Mouse (Mus musculus): ENCODE data around the gene Slc22a29.
"Not testable (repeated sequence)": the region's sequence is repeated elsewhere in the genome, so short reads cannot be mapped to it uniquely, and the experiment has no call there.

Slc22a29 gene

GRCm38 (mm10) chr19:8218800-8219199, at the start of gene Slc22a29:
Gene Slc22a29, minus strand, starts transcription at chr19:8218900.
- in situ Hi-C loops (cut with MseI, MboI) = no loop called here

- in situ Hi-C loops (cut with MseI, MboI) = no loop called here
Observed at GRCm38 (mm10) chr19:8265324-8265723, 46.6 kb upstream of the Slc22a29 start.

- in situ Hi-C loops (cut with MseI, MboI) = no loop called here
Observed at GRCm38 (mm10) chr19:8252705-8253037, 34.0 kb upstream of the Slc22a29 start.

GRCm38 (mm10) chr19:8251896-8252704, 33.4 kb upstream of the Slc22a29 start:
- in situ Hi-C loops (cut with MseI, MboI) = no loop called here

- in situ Hi-C loops (cut with MseI, MboI) = no loop called here
Observed at GRCm38 (mm10) chr19:8228916-8229315, 10.2 kb upstream of the Slc22a29 start.

- in situ Hi-C loops (cut with MseI, MboI) = no loop called here
Observed at GRCm38 (mm10) chr19:8148787-8149523, 69.7 kb downstream of the Slc22a29 start.

GRCm38 (mm10) chr19:8142716-8143115, 76.0 kb downstream of the Slc22a29 start:
- in situ Hi-C loops (cut with MseI, MboI) = not testable (repeated sequence)

GRCm38 (mm10) chr19:8134127-8134841, 84.4 kb downstream of the Slc22a29 start:
- in situ Hi-C loops (cut with MseI, MboI) = loop anchor here in 1 of 2 experiments (10.0 kb wide), 1 partner anchor 291 kb away; no protein-coding TSS in a partner anchor

GRCm38 (mm10) chr19:8131881-8132280, 86.8 kb downstream of the Slc22a29 start, which contains the start of gene Slc22a28:
Gene Slc22a28, minus strand, starts transcription at chr19:8131982.
- in situ Hi-C loops (cut with MseI, MboI) = loop anchor here in 1 of 2 experiments (10.0 kb wide), 1 partner anchor 293 kb away; no protein-coding TSS in a partner anchor
